Mouse (Mus musculus) gastrocnemius, postnatal 14 days (tissue): ENCODE results near the gene Edem2. TPM values are rescaled to one million over a fixed set of nuclear protein-coding genes. Genes with fewer than 3 reads are reported as not detected.

ENCODE experiments used
- DNase-seq: peaks from one replicate; pipeline ENCODE4 v3.0.0; 2021; ENCODE audit warnings: mixed read lengths
- intact Hi-C: fragments of 180-260 bp; cut with DNase I; formaldehyde crosslinking; loops from one replicate; pipeline ENCODE4 v1.15.1; 2025; ENCODE audit warnings: low total_unique reads
- total RNA-seq, 2 experiments: library from RNA; stranded (reverse); gene quantifications; 2 replicates each; pipeline ENCODE4 v1.2.3; 2021

Edem2 gene
- total RNA-seq, 2 experiments from 2014 or later = 6.0 to 6.2 TPM

DNA sequence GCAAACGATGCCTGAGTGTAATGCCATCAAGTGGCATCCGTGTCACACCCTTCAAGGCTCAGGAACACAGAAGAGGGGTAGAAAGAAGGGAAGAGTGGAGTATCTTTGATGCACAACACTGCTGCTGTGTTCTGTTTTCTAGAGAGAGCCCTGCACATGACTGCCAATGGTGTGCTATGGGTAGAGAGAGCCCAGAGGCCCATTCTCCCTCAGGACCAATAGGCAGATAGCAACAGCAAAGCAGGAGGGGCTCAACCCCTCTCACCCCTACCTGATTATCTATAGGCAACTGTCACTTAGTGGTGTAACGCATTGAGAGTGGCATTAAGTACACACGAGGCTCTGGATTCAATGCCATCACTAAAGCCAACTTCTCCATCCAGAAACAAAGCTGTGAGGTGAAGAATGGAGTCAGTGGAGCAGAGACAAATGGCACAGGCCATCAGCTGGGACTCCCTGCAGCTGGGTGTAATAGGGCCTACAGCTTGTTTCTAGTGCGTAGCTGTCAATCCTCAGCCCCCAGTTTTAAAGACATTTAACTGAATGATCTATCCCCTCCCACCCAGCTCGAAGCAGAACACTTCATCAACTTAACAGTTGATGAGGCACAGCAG, 73.4 kb downstream of the Edem2 start:
- no peak for DNase-seq
- intact Hi-C loops = no loop called here

- intact Hi-C loops = no loop called here
- no peak for DNase-seq
These were observed 76.7 kb downstream of the Edem2 start for GRCm38 (mm10) chr2:155652618-155653017.

Other genes with a start within 250 kb of the Edem2 start
- 10 to 100 TPM; 26.6 to 31.3 TPM for gene Acss2, start 211.5 kb downstream of the Edem2 start, total RNA-seq
- 1 to 10 TPM in 1 of 2 experiments, under 1 TPM in 1; 0.57 to 1.2 TPM for gene Ggt7, start 211.2 kb downstream of the Edem2 start, total RNA-seq
- 1 to 10 TPM; 7.4 to 8.3 TPM for gene Gss, start 136.7 kb downstream of the Edem2 start, total RNA-seq
- gene Myh7b, start 118.3 kb downstream of the Edem2 start, total RNA-seq = 1 to 10 TPM; 1.4 to 2.0 TPM
- 10 to 100 TPM; 77.6 to 84.1 TPM for gene Trpc4ap, start 37.1 kb downstream of the Edem2 start, total RNA-seq
- gene Gm17581, start 6.4 kb upstream of the Edem2 start, total RNA-seq = not detected
- 10 to 100 TPM; 10.3 to 12.7 TPM for gene Procr, start 21.6 kb upstream of the Edem2 start, total RNA-seq
- gene Mmp24, start 45.9 kb upstream of the Edem2 start, total RNA-seq = under 1 TPM in 1 of 2 experiments, not detected in 1; 0.08 TPM
- 10 to 100 TPM; 17.8 to 19.3 TPM for gene BC029722, start 90.0 kb upstream of the Edem2 start, total RNA-seq
- gene Eif6, start 97.5 kb upstream of the Edem2 start, total RNA-seq = 10 to 100 TPM; 48.0 to 48.3 TPM
- not detected for gene Fam83c, start 105.4 kb upstream of the Edem2 start, total RNA-seq
- 100 to 1,000 TPM; 106 to 129 TPM for gene Uqcc1, start 200.8 kb upstream of the Edem2 start, total RNA-seq
- not detected for gene Gm15557, start 211.3 kb upstream of the Edem2 start, total RNA-seq
- gene Gdf5, start 215.9 kb upstream of the Edem2 start, total RNA-seq = not detected
- gene Cep250, start 227.0 kb upstream of the Edem2 start, total RNA-seq = 1 to 10 TPM; 5.5 to 5.6 TPM